Mouse (Mus musculus) spleen, adult 2 months (tissue): Measurements from ENCODE around the gene Gm37240. TPM values are rescaled to one million over a fixed set of nuclear protein-coding genes. Genes with fewer than 3 reads are reported as not detected.
A peak's percentile ranks its signal among the peaks of the same experiment; 100 is the strongest.

Experiments
- DNase-seq, 2 experiments: peaks; one replicate each; pipeline versions ENCODE4 v3.0.0 to v3.0.0-alpha.2; 2012 to 2021; ENCODE audit warnings: low spot score in 2 of 2, low read depth in 1 of 2
- H3K27ac ChIP-seq: fragments of 200-500 bp; 2 replicates; pipeline ENCODE4 v1.5.1; 2012; ENCODE audit warnings: low read length, inconsistent platforms; ENCODE audit not compliant: insufficient read depth
- H3K27me3 ChIP-seq: fragments of 200-500 bp; 2 replicates; pipeline ENCODE4 v1.6.1; 2012; ENCODE audit warnings: mild to moderate bottlenecking, moderate library complexity, low read length, inconsistent platforms; ENCODE audit not compliant: control insufficient read depth, insufficient read depth
- H3K36me3 ChIP-seq: fragments of 200-500 bp; 2 replicates; pipeline ENCODE4 v1.6.1; 2012; ENCODE audit warnings: mild to moderate bottlenecking, low read length, inconsistent platforms; ENCODE audit not compliant: control insufficient read depth, insufficient read depth
- H3K4me1 ChIP-seq: fragments of 200-500 bp; 2 replicates; pipeline ENCODE4 v1.6.1; 2011; ENCODE audit warnings: inconsistent platforms; ENCODE audit not compliant: control insufficient read depth, insufficient read depth, insufficient read length
- H3K4me3 ChIP-seq: fragments of 200-500 bp; 2 replicates; pipeline ENCODE4 v1.5.1; 2011; ENCODE audit warnings: mild to moderate bottlenecking, inconsistent platforms; ENCODE audit not compliant: insufficient read depth, insufficient read length; ENCODE audit errors: extremely low read depth
- CTCF ChIP-seq: fragments of 200-500 bp; IDR thresholded peaks from 2 replicates; pipeline ENCODE4 v1.5.1; 2011; ENCODE audit warnings: mild to moderate bottlenecking, inconsistent platforms; ENCODE audit not compliant: insufficient read depth, insufficient read length, insufficient replicate concordance; ENCODE audit errors: extremely low read depth
- POLR2A ChIP-seq: fragments of 200-500 bp; IDR thresholded peaks from 2 replicates; pipeline ENCODE4 v1.6.1; 2011; ENCODE audit warnings: low read depth, low read length, inconsistent platforms
- WGBS: fragments of 180-500 bp; shearing (Covaris S2); methylation state at CpG from one replicate; pipeline ENCODE4 v1.1.7; 2018; 5-methylcytosine and 5-hydroxymethylcytosine counted together
- polyA plus RNA-seq: library from polyadenylated mRNA; depleted of rRNA; stranded (reverse); fragments of >200 nt; gene quantifications from 2 replicates; pipeline ENCODE4 v1.2.3, GENCODE M21; 2012

Gene Gm37240
- polyA plus RNA-seq, 1 experiment = 1.1 TPM

DNA sequence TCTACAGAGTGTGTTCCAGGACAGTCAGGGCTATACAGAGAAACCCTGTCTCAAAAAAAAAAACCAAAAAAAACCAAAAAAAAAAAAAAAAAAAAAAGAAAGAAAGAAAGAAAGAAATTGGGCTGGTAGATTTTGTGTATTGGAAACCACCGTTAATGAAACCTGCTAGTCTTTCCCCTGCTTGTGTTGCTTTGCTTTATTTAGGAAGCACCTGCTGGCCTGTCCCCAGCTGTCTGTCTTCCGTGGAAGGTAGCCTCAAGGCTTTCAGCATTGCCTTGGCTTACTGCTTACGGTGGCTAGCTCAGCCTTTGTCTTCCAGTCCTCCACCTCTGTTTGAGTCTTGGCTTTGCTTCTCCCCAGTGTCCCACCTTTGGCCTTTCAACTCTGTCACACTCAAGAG is 1060.4 kb downstream of the Gm37240 start:
- Histone ChIP-seq H3K4me3 (no peak overlapping the region; the same call in 1 of the 2 replicates), H3K4me1 (peaks cover 5% of the 10 kb centered on the region), H3K27ac (peak overlapping the region; percentile 85), H3K36me3 (no peaks in the 10 kb centered on the region), H3K27me3 (no peaks in the 10 kb centered on the region)
- TF ChIP-seq POLR2A = no peak
- no peak for DNase-seq
- WGBS = 16% methylated on average over 3 of the region's 3 CpGs

- 24% methylated on average over 3 of the region's 3 CpGs for WGBS
- Histone ChIP-seq H3K4me3 (no peak overlapping the region), H3K27ac (no peak overlapping the region; the same call in 1 of the 2 replicates), H3K27me3 (no peaks in the 10 kb centered on the region), H3K36me3 (no peaks in the 10 kb centered on the region), H3K4me1 (peaks cover 5% of the 10 kb centered on the region)
- no peak for TF ChIP-seq POLR2A
- peak in 1 of 2 experiments; percentile 33 for DNase-seq
Observed at GRCm38 (mm10) chr3:84826405-84826804, 1060.9 kb downstream of the Gm37240 start.

- H3K36me3 ChIP-seq = no peaks in the 10 kb centered on the region
Observed at GRCm38 (mm10) chr3:84825990-84826389, 1061.3 kb downstream of the Gm37240 start.

GRCm38 (mm10) chr3:84820654-84821201 is 1066.6 kb downstream of the Gm37240 start:
- Histone ChIP-seq H3K4me1 (peaks cover 3% of the 10 kb centered on the region; the same call in 1 of the 2 replicates), H3K36me3 (no peaks in the 10 kb centered on the region; the same call in 1 of the 2 replicates), H3K27ac (no peak overlapping the region), H3K4me3 (no peak overlapping the region), H3K27me3 (no peaks in the 10 kb centered on the region)
- DNase-seq = no peak
- TF ChIP-seq CTCF (no peak), POLR2A (no peak)
- 90% methylated on average over 2 of the region's 2 CpGs for WGBS

More at GRCm38 (mm10) chr3:84825990-84826389, 1061.3 kb downstream of the Gm37240 start:
- Histone ChIP-seq H3K27me3 (no peaks in the 10 kb centered on the region), H3K4me1 (peaks cover 5% of the 10 kb centered on the region), H3K4me3 (no peak overlapping the region), H3K27ac (no peak overlapping the region; the same call in 1 of the 2 replicates)
- DNase-seq = no peak
- WGBS = 37% methylated on average over 5 of the region's 5 CpGs
- no peak for TF ChIP-seq CTCF
- TF ChIP-seq POLR2A = no peak

DNA sequence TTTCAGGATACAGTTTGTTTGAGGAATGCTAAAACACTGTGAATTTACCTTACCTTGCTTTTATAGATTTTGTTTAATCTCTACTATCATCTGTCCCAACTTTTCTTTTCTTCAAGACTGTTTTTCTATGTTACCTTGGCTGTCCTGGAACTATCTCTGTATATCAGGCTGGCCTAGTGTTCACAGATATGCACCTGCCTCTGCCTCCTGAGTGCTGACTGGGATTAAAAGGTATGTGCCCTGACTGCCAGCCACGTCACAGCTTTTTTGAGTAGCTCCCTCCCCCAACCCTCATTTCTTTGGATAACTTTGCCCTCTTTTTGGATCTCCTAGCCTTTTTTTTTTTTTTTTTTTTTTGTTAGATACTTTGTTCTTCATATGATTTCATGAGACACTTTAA is 1070.4 kb downstream of the Gm37240 start:
- H3K4me3 ChIP-seq = no peak overlapping the region
- DNase-seq = no peak
- WGBS = 90% methylated on average over 1 of the region's 1 CpGs
- no peaks in the 10 kb centered on the region; the same call in 1 of the 2 replicates for H3K36me3 ChIP-seq
- H3K27ac ChIP-seq = no peak overlapping the region
- H3K27me3 ChIP-seq = no peaks in the 10 kb centered on the region
- TF ChIP-seq CTCF (no peak), POLR2A (no peak)
- H3K4me1 ChIP-seq = peaks cover 3% of the 10 kb centered on the region; the same call in 1 of the 2 replicates

DNA sequence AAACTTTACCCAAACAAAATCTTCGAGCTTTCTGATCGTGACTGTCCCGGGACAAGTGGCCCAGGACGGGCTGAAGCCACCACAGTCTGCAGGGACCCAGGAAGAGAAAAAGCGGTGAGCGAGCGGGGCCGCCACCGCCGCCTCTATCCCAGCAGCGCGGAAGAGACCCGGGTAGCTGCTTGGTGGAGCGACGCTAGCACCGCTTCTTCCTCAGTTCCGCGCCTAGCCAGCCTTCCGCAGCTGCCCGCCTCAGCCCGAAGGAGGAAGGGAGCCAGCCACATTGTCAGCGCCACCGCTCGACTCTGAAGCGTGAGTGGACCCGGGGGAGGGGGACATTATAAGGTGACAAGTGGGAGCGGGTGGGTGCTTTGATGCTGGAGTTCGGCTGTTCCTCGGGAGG is 1071.9 kb downstream of the Gm37240 start:
- Histone ChIP-seq H3K27ac (peak overlapping the region; percentile 94), H3K4me1 (peaks cover 3% of the 10 kb centered on the region; the same call in 1 of the 2 replicates), H3K27me3 (no peaks in the 10 kb centered on the region), H3K36me3 (no peaks in the 10 kb centered on the region; the same call in 1 of the 2 replicates), H3K4me3 (peak overlapping the region; percentile 94)
- TF ChIP-seq POLR2A (no peak), CTCF (no peak)
- DNase-seq = peak in 1 of 2 experiments; percentile 64
- WGBS = under 1% methylated on average over 29 of the region's 29 CpGs

DNA sequence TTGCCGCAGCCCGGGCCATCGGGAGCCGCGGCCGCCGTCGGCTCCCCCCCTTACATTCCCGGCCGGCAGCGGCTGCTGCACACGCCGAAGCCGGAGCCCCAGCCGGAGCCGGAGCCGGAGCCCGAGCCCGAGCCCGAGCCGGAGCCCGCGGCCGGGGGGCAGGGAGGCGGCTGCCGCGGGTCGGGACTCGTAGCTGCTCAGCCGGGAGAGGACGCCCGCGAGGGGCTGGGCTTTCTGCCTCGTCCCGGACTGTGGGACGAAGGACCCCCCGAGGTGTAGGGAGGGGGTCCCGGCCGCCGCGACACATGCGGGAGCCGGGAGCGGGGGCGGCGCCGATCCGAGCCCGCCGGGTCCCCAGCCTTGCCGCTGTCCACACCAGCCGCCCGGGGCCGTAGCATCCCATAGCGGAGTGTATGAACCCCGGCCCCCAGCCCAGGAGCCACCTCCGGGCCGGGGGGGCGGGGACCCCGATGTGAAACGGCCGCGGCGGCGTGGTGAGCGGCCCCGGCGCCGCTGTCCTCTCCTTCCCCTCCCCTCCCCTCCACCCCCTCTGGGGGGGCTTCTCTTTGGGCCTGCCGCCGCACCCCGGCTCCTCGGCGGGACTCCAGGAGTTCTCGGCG is 1072.4 kb downstream of the Gm37240 start, which contains the start of gene Fbxw7:
Gene Fbxw7, plus strand, starts transcription at position 507 of the 620 bp plus-strand sequence.
- DNase-seq = peak in 1 of 2 experiments; percentile 31
- H3K27me3 ChIP-seq = no peaks in the 10 kb centered on the region

More for the DNA sequence above, 1072.4 kb downstream of the Gm37240 start, which contains the start of gene Fbxw7:
- H3K27ac ChIP-seq = peak within 1 kb of the TSS; percentile 94
- H3K36me3 ChIP-seq = no peaks in the 10 kb centered on the region; the same call in 1 of the 2 replicates
- peaks cover 3% of the 10 kb centered on the region; the same call in 1 of the 2 replicates for H3K4me1 ChIP-seq
- TF ChIP-seq CTCF (no peak), POLR2A (no peak)
- under 1% methylated on average over 58 of the region's 76 CpGs for WGBS
- peak within 1 kb of the TSS; percentile 94 for H3K4me3 ChIP-seq
